Mouse (Mus musculus) embryonic facial prominence, embryonic 15.5 days (tissue): ENCODE data around the gene Ttc22. TPM values are rescaled to one million over a fixed set of nuclear protein-coding genes. Genes with fewer than 3 reads are reported as not detected.

ENCODE experiments used
- ATAC-seq: fragments of 200-750 bp; cut with Nextera tagmentation; 2 replicates; pipeline ENCODE4 v1.8.0; 2017; ENCODE audit warnings: low read depth, moderate TSS enrichment; ENCODE audit not compliant: insufficient number of reproducible peaks, low FRiP score, low TSS enrichment
- H3K27ac ChIP-seq: fragments of 300-500 bp; sonication (generic); replicated peaks from 2 replicates; pipeline ENCODE4 v1.5.1; 2015; ENCODE audit warnings: mild to moderate bottlenecking, inconsistent platforms
- H3K27me3 ChIP-seq: fragments of 300-500 bp; sonication (generic); 2 replicates; pipeline ENCODE4 v1.6.1; 2015; ENCODE audit warnings: inconsistent platforms
- H3K36me3 ChIP-seq: fragments of 300-500 bp; sonication (generic); 2 replicates; pipeline ENCODE4 v1.6.1; 2015; ENCODE audit warnings: mild to moderate bottlenecking, inconsistent platforms
- H3K4me1 ChIP-seq: fragments of 300-500 bp; sonication (generic); 2 replicates; pipeline ENCODE4 v1.6.1; 2015; ENCODE audit warnings: inconsistent platforms
- H3K4me2 ChIP-seq: fragments of 300-500 bp; sonication (generic); replicated peaks from 2 replicates; pipeline ENCODE4 v1.6.1; 2015; ENCODE audit warnings: mild to moderate bottlenecking, inconsistent platforms
- H3K4me3 ChIP-seq: fragments of 300-500 bp; sonication (generic); replicated peaks from 2 replicates; pipeline ENCODE4 v1.5.1; 2015; ENCODE audit warnings: mild to moderate bottlenecking, inconsistent platforms
- H3K9ac ChIP-seq: fragments of 300-500 bp; sonication (generic); 2 replicates; pipeline ENCODE4 v1.6.1; 2015; ENCODE audit warnings: inconsistent platforms
- H3K9me3 ChIP-seq: fragments of 300-500 bp; sonication (generic); replicated peaks from 2 replicates; pipeline ENCODE4 v1.6.1; 2016; ENCODE audit warnings: inconsistent platforms
- WGBS: fragments of 180-500 bp; shearing (Covaris S2); methylation state at CpG from one replicate; pipeline ENCODE4 v1.1.7; 2015; 5-methylcytosine and 5-hydroxymethylcytosine counted together
- polyA plus RNA-seq: library from polyadenylated mRNA; unstranded; fragments of >200 nt; fragmentation: Nextera tagmentation; extraction: Ambion mirVana; gene quantifications from 2 replicates; pipeline ENCODE4 v1.2.1, GENCODE M21; 2015

The Ttc22 gene
- polyA plus RNA-seq, 1 experiment from 2014 or later, result 12.4 TPM

- ATAC-seq, result 0 out of 2 replicates have a peak, but pooled peaks have one; percentile 22
- H3K27ac ChIP-seq, result peak overlapping the region; percentile 82
- no peak overlapping the region for H3K9ac ChIP-seq
- no peaks in the 10 kb centered on the region for H3K36me3 ChIP-seq
- no peak overlapping the region for H3K4me3 ChIP-seq
- H3K4me1 ChIP-seq, result peaks cover 49% of the 10 kb centered on the region
- no peak overlapping the region for H3K4me2 ChIP-seq
- no peaks in the 10 kb centered on the region for H3K9me3 ChIP-seq
- WGBS, result 21% methylated on average over 8 of the region's 8 CpGs
- H3K27me3 ChIP-seq, result no peaks in the 10 kb centered on the region; the same call in 1 of the 2 replicates
Measured at GRCm38 (mm10) chr4:106633281-106634085, 11.3 kb downstream of the Ttc22 start.

GRCm38 (mm10) chr4:106634086-106634479 lies 11.9 kb downstream of the Ttc22 start:
- Histone ChIP-seq H3K4me2 (no peak overlapping the region), H3K36me3 (no peaks in the 10 kb centered on the region)

GRCm38 (mm10) chr4:106643483-106644217 lies 21.4 kb downstream of the Ttc22 start:
- Histone ChIP-seq H3K4me1 (peaks cover 11% of the 10 kb centered on the region), H3K9me3 (no peaks in the 10 kb centered on the region), H3K36me3 (no peaks in the 10 kb centered on the region), H3K4me3 (no peak overlapping the region), H3K4me2 (no peak overlapping the region), H3K27ac (no peak overlapping the region), H3K27me3 (0 out of 2 replicates have a peak, but pooled peaks cover 6% of the 10 kb centered on the region), H3K9ac (no peak overlapping the region)
- 22% methylated on average over 8 of the region's 8 CpGs for WGBS
- peak; percentile 20; the same call in 1 of the 2 replicates for ATAC-seq

More at GRCm38 (mm10) chr4:106634086-106634479, 11.9 kb downstream of the Ttc22 start:
- Histone ChIP-seq H3K4me3 (no peak overlapping the region), H3K9me3 (no peaks in the 10 kb centered on the region), H3K27ac (peak overlapping the region; percentile 82), H3K4me1 (peaks cover 43% of the 10 kb centered on the region), H3K9ac (no peak overlapping the region), H3K27me3 (no peaks in the 10 kb centered on the region; the same call in 1 of the 2 replicates)
- 62% methylated on average over 9 of the region's 9 CpGs for WGBS
- no peak for ATAC-seq

DNA sequence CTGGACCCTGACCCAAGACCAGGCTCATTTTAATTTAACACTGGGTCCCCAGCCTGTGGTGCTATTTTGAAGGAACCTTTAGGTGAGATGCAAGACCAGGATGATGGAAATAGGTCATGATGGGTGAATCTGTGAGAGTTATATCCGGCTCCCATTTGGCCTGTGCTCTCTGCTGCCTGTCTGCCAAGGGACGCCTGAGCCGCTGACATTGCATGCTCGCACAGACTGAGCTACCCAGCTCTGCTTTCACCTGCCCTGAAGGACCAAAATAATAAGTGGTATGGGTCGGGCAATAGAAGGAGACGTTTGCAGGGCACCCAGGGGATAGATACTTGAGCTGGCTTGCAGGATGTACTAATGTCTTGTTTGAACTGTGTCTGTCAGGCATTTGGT lies 22.0 kb downstream of the Ttc22 start:
- Histone ChIP-seq H3K27me3 (0 out of 2 replicates have a peak, but pooled peaks cover 6% of the 10 kb centered on the region), H3K4me1 (peaks cover 11% of the 10 kb centered on the region), H3K4me2 (no peak overlapping the region), H3K9ac (no peak overlapping the region), H3K36me3 (no peaks in the 10 kb centered on the region), H3K9me3 (no peaks in the 10 kb centered on the region), H3K4me3 (no peak overlapping the region), H3K27ac (no peak overlapping the region)
- ATAC-seq, result no peak
- WGBS, result 60% methylated on average over 6 of the region's 6 CpGs

- no peaks in the 10 kb centered on the region for H3K36me3 ChIP-seq
- no peak overlapping the region for H3K27ac ChIP-seq
- no peak overlapping the region for H3K9ac ChIP-seq
- H3K9me3 ChIP-seq, result no peaks in the 10 kb centered on the region
- 0 out of 2 replicates have a peak, but pooled peaks cover 6% of the 10 kb centered on the region for H3K27me3 ChIP-seq
- H3K4me1 ChIP-seq, result peaks cover 11% of the 10 kb centered on the region
- no peak overlapping the region for H3K4me3 ChIP-seq
- no peak for ATAC-seq
- no peak overlapping the region for H3K4me2 ChIP-seq
- WGBS, result 76% methylated on average over 5 of the region's 5 CpGs
Measured at GRCm38 (mm10) chr4:106645797-106646196, 23.6 kb downstream of the Ttc22 start.

GRCm38 (mm10) chr4:106647137-106647536 lies 24.9 kb downstream of the Ttc22 start:
- WGBS, result 68% methylated on average over 6 of the region's 6 CpGs
- H3K4me1 ChIP-seq, result peaks cover 20% of the 10 kb centered on the region
- 0 out of 2 replicates have a peak, but pooled peaks cover 6% of the 10 kb centered on the region for H3K27me3 ChIP-seq
- H3K27ac ChIP-seq, result no peak overlapping the region
- H3K9ac ChIP-seq, result no peak overlapping the region
- H3K4me2 ChIP-seq, result no peak overlapping the region
- ATAC-seq, result no peak
- no peaks in the 10 kb centered on the region for H3K9me3 ChIP-seq
- H3K4me3 ChIP-seq, result no peak overlapping the region
- no peaks in the 10 kb centered on the region for H3K36me3 ChIP-seq

DNA sequence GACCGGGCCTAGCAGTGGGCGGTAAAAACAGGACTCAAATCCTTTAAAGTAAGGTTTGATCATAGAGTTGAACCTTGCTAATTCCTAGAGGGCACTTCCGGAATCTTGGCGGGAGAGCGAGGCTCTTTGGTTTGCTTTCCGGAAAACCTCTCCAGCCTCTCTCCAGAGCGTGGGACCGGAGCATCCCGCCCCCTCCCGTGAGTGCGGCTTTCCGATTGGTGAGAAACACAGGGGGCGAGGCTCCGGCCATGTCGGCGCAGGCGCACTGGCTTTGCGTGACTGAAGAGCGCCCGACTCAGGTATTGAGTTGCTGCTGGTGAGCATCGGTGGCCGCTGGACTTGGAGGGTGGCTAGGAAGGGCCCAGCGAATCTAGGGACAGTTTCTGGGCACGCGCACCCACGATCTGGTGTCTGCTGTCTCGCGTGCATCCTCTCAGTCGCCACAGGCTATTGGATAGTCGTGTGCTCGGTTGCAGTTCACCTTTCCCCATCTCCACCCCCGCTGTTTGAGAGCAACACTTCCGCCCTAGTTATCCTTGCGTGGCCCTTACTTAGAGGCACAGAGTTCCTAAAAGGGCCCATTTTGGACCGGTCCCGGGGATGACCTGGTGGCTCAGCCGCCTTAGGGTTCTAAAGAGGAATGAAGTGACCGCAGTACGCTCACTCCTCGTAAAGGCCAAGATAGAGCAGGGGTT lies 28.7 kb downstream of the Ttc22 start, which contains the start of gene Pars2:
Gene Pars2 (plus strand): TSS at position 237 of the 695 bp plus-strand sequence.
- H3K9ac ChIP-seq, result peak within 1 kb of the TSS; percentile 63
- no peaks in the 10 kb centered on the region for H3K9me3 ChIP-seq
- peaks cover 10% of the 10 kb centered on the region for H3K4me1 ChIP-seq
- peak; percentile 96 for ATAC-seq
- H3K36me3 ChIP-seq, result peaks cover 27% of the 10 kb centered on the region
- peak within 1 kb of the TSS; percentile 91 for H3K4me2 ChIP-seq
- 0 out of 2 replicates have a peak, but pooled peaks cover 6% of the 10 kb centered on the region for H3K27me3 ChIP-seq
- H3K27ac ChIP-seq, result peak within 1 kb of the TSS; percentile 77
- 3% methylated on average over 40 of the region's 40 CpGs for WGBS
- H3K4me3 ChIP-seq, result peak within 1 kb of the TSS; percentile 69

- Histone ChIP-seq H3K4me1 (peaks cover 10% of the 10 kb centered on the region), H3K4me3 (no peak overlapping the region), H3K27me3 (no peaks in the 10 kb centered on the region), H3K36me3 (peaks cover 27% of the 10 kb centered on the region), H3K9me3 (no peaks in the 10 kb centered on the region), H3K27ac (no peak overlapping the region), H3K4me2 (no peak overlapping the region), H3K9ac (no peak overlapping the region)
- 90% methylated on average over 3 of the region's 3 CpGs for WGBS
- no peak for ATAC-seq
Measured at GRCm38 (mm10) chr4:106652546-106652945, 30.3 kb downstream of the Ttc22 start.

DNA sequence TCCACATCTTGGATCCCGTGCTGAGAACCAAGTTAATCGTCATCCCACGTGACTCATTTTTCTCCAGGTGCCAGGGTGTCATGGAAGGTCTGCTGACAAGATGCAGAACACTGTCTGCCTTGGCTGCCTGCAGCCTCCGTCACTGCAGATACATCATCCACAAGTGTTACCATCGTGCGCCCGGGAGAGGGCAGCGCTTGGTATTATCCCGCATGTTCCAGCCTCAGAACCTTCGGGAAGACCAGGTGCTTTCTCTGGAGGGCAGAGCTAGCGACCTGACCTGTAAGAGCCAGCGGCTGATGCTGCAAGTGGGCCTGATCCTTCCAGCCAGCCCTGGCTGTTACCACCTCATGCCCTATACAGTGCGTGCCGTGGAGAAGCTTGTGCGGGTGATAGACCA lies 30.8 kb downstream of the Ttc22 start:
- Histone ChIP-seq H3K9ac (no peak overlapping the region), H3K9me3 (no peaks in the 10 kb centered on the region), H3K4me1 (peaks cover 10% of the 10 kb centered on the region), H3K27ac (no peak overlapping the region), H3K36me3 (peaks cover 29% of the 10 kb centered on the region), H3K27me3 (no peaks in the 10 kb centered on the region), H3K4me2 (no peak overlapping the region), H3K4me3 (no peak overlapping the region)
- ATAC-seq, result no peak
- WGBS, result 93% methylated on average over 15 of the region's 15 CpGs

DNA sequence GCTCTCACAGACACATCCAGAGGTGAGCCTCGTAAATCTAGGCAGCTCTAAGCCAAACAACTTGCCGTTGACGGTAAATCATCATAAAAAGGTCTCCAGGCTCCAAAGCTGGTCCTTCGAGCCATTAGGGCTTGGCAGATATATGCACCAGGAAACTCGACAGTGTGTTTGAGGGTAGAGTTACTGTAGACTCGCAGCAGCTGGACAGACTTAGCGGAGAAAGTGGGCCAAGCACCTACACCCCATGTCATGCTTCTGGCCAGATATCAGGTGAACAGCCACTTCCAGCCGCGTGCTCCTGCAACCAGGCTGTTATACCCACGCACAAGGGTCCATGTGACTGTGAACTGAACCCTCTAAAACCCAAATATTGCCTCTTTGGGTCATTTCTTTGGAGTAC lies 33.4 kb downstream of the Ttc22 start:
- H3K27ac ChIP-seq, result no peak overlapping the region
- WGBS, result 87% methylated on average over 10 of the region's 10 CpGs
- no peak overlapping the region for H3K9ac ChIP-seq
- H3K27me3 ChIP-seq, result no peaks in the 10 kb centered on the region
- H3K4me3 ChIP-seq, result no peak overlapping the region
- H3K36me3 ChIP-seq, result peaks cover 52% of the 10 kb centered on the region
- peaks cover 10% of the 10 kb centered on the region for H3K4me1 ChIP-seq
- no peak for ATAC-seq
- H3K4me2 ChIP-seq, result no peak overlapping the region
- no peaks in the 10 kb centered on the region for H3K9me3 ChIP-seq
